Mouse (Mus musculus): Measurements from ENCODE around the gene Gstt4. TPM values are rescaled to one million over a fixed set of nuclear protein-coding genes. Genes with fewer than 3 reads are reported as not detected.
A peak's percentile ranks its signal among the peaks of the same experiment; 100 is the strongest.

Gstt4 gene
- polyA plus RNA-seq, 1 experiment = not detected

GRCm38 (mm10) chr10:75790773-75791172, 31.6 kb downstream of the Gstt4 start:
- TF ChIP-seq POLR2A (IDR thresholded peaks at IDR 0.05; ENCODE audit: borderline replicate concordance, control insufficient read depth, low read depth, low read length) (no peak), CTCF (IDR thresholded peaks at IDR 0.05; ENCODE audit: control insufficient read depth, insufficient read depth, low read length) (peak; percentile 2; the same call in 1 of the 2 replicates)
- H3K4me1 ChIP-seq (ENCODE audit: control insufficient read depth, insufficient read depth, low read length) = no peaks in the 10 kb centered on the region; the same call in 1 of the 2 replicates
- H3K27ac ChIP-seq (ENCODE audit: control insufficient read depth, insufficient read depth, low read depth, low read length, poor library complexity) = no peak overlapping the region
- WGBS = 16% methylated on average over 7 of the region's 7 CpGs
- no peak overlapping the region for H3K4me3 ChIP-seq (replicated peaks; ENCODE audit: control insufficient read depth, low read depth, low read length)

GRCm38 (mm10) chr10:75789841-75790240, 32.5 kb downstream of the Gstt4 start:
- Histone ChIP-seq H3K27ac (ENCODE audit: control insufficient read depth, insufficient read depth, low read depth, low read length, poor library complexity) (no peak overlapping the region), H3K4me3 (replicated peaks; ENCODE audit: control insufficient read depth, low read depth, low read length) (no peak overlapping the region), H3K4me1 (ENCODE audit: control insufficient read depth, insufficient read depth, low read length) (no peaks in the 10 kb centered on the region; the same call in 1 of the 2 replicates)
- 87% methylated on average over 5 of the region's 5 CpGs for WGBS
- TF ChIP-seq POLR2A (IDR thresholded peaks at IDR 0.05; ENCODE audit: borderline replicate concordance, control insufficient read depth, low read depth, low read length) = no peak
- TF ChIP-seq CTCF (IDR thresholded peaks at IDR 0.05; ENCODE audit: control insufficient read depth, insufficient read depth, low read length) = no peak

GRCm38 (mm10) chr10:75789081-75789735, 33.1 kb downstream of the Gstt4 start:
- no peak overlapping the region for H3K4me3 ChIP-seq (replicated peaks; ENCODE audit: control insufficient read depth, low read depth, low read length)
- no peak overlapping the region for H3K27ac ChIP-seq (ENCODE audit: control insufficient read depth, insufficient read depth, low read depth, low read length, poor library complexity)
- TF ChIP-seq POLR2A (IDR thresholded peaks at IDR 0.05; ENCODE audit: borderline replicate concordance, control insufficient read depth, low read depth, low read length) (no peak), CTCF (IDR thresholded peaks at IDR 0.05; ENCODE audit: control insufficient read depth, insufficient read depth, low read length) (no peak)
- no peaks in the 10 kb centered on the region; the same call in 1 of the 2 replicates for H3K4me1 ChIP-seq (ENCODE audit: control insufficient read depth, insufficient read depth, low read length)
- whole genome bisulfite sequencing = 79% methylated on average over 6 of the region's 6 CpGs

- WGBS = 85% methylated on average over 8 of the region's 8 CpGs
Measured at GRCm38 (mm10) chr10:75788277-75788676, 34.1 kb downstream of the Gstt4 start.

GRCm38 (mm10) chr10:75785442-75785841, 36.9 kb downstream of the Gstt4 start:
- 31% methylated on average over 1 of the region's 1 CpGs for WGBS
- Histone ChIP-seq H3K4me1 (ENCODE audit: control insufficient read depth, insufficient read depth, low read length) (no peaks in the 10 kb centered on the region), H3K27ac (ENCODE audit: control insufficient read depth, insufficient read depth, low read depth, low read length, poor library complexity) (no peak overlapping the region), H3K4me3 (replicated peaks; ENCODE audit: control insufficient read depth, low read depth, low read length) (no peak overlapping the region)
- TF ChIP-seq POLR2A (IDR thresholded peaks at IDR 0.05; ENCODE audit: borderline replicate concordance, control insufficient read depth, low read depth, low read length) = no peak
- TF ChIP-seq CTCF (IDR thresholded peaks at IDR 0.05; ENCODE audit: control insufficient read depth, insufficient read depth, low read length) = no peak

More at GRCm38 (mm10) chr10:75788277-75788676, 34.1 kb downstream of the Gstt4 start:
- Histone ChIP-seq H3K4me1 (ENCODE audit: control insufficient read depth, insufficient read depth, low read length) (no peaks in the 10 kb centered on the region; the same call in 1 of the 2 replicates), H3K4me3 (replicated peaks; ENCODE audit: control insufficient read depth, low read depth, low read length) (no peak overlapping the region), H3K27ac (ENCODE audit: control insufficient read depth, insufficient read depth, low read depth, low read length, poor library complexity) (no peak overlapping the region)
- TF ChIP-seq POLR2A (IDR thresholded peaks at IDR 0.05; ENCODE audit: borderline replicate concordance, control insufficient read depth, low read depth, low read length) (no peak), CTCF (IDR thresholded peaks at IDR 0.05; ENCODE audit: control insufficient read depth, insufficient read depth, low read length) (no peak)

GRCm38 (mm10) chr10:75780769-75781578, 41.4 kb downstream of the Gstt4 start, which contains the start of the genes Gm20441 and Gstt3:
Gene Gm20441 (minus strand): TSS chr10:75780954.
Gene Gstt3 (minus strand): TSS chr10:75781414.
- Histone ChIP-seq H3K4me1 (ENCODE audit: control insufficient read depth, insufficient read depth, low read length) (no peaks in the 10 kb centered on the region), H3K4me3 (replicated peaks; ENCODE audit: control insufficient read depth, low read depth, low read length) (peak within 1 kb of the TSS; percentile 53), H3K27ac (ENCODE audit: control insufficient read depth, insufficient read depth, low read depth, low read length, poor library complexity) (no peak within 1 kb of the TSS)
- TF ChIP-seq CTCF (IDR thresholded peaks at IDR 0.05; ENCODE audit: control insufficient read depth, insufficient read depth, low read length) = no peak
- WGBS = under 1% methylated on average over 28 of the region's 28 CpGs

GRCm38 (mm10) chr10:75779206-75780174, 42.9 kb downstream of the Gstt4 start:
- no peak for TF ChIP-seq POLR2A (IDR thresholded peaks at IDR 0.05; ENCODE audit: borderline replicate concordance, control insufficient read depth, low read depth, low read length)
- TF ChIP-seq CTCF (IDR thresholded peaks at IDR 0.05; ENCODE audit: control insufficient read depth, insufficient read depth, low read length) = no peak
- no peaks in the 10 kb centered on the region for H3K4me1 ChIP-seq (ENCODE audit: control insufficient read depth, insufficient read depth, low read length)
- H3K27ac ChIP-seq (ENCODE audit: control insufficient read depth, insufficient read depth, low read depth, low read length, poor library complexity) = no peak overlapping the region
- no peak overlapping the region for H3K4me3 ChIP-seq (replicated peaks; ENCODE audit: control insufficient read depth, low read depth, low read length)
- WGBS = 50% methylated on average over 15 of the region's 15 CpGs
